Mouse (Mus musculus) T-helper 2 cell (primary cell): ENCODE measurements around the gene Zfp697.
"Not testable (repeated sequence)": the region's sequence is repeated elsewhere in the genome, so short reads cannot be mapped to it uniquely, and the experiment has no call there.

Experiments used
- in situ Hi-C: fragments of 300-600 bp; cut with MboI, MseI; formaldehyde crosslinking; loops from one replicate; pipeline ENCODE4 v1.15.1; 2025; ENCODE audit warnings: high pct_unique_total_duplicates

The Zfp697 gene

DNA sequence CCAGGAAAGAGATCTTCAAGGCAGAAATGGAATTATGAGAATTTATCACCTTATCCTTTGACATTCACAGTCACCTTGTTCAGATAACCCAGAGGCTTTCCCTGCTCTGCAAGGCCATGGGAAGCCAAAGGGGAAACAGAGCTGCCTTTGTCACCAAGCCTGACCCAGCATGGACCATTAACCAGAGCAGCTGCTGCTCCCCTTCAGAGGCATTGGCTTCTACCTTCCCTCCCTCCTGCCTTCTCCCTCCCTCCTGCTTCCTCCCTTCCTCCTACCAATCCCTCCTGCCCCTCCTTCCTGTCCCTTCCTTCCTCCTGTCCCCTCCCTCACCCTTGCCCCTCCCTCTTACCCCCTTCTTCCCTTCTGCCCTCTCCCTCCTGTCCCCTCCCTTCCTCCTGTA lies 111.9 kb downstream of the Zfp697 start:
- in situ Hi-C loops, result loop anchor here (10.0 kb wide), 1 partner anchor 49 kb away; no protein-coding TSS in a partner anchor

DNA sequence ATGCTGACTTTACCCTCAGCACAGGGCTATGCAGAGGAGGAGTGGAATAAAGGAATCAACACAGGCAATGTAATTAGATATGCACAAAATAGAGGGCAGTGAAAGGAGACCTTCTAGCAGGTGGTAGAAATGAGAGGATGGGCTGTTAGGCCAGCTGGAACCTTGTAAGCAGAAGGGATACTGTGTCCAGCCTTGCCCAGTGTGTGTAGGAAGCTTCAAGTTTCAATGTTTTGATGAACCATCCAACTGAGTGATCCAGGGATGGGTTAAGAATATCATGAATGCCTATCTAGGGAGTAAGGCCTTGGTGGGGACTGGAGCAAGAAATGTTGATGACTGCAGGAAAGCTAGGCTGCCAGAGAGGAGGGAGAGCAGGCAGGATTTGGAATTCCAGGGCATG lies 112.8 kb downstream of the Zfp697 start:
- in situ Hi-C loops, result loop anchor here (10.0 kb wide), 1 partner anchor 50 kb away; no protein-coding TSS in a partner anchor

DNA sequence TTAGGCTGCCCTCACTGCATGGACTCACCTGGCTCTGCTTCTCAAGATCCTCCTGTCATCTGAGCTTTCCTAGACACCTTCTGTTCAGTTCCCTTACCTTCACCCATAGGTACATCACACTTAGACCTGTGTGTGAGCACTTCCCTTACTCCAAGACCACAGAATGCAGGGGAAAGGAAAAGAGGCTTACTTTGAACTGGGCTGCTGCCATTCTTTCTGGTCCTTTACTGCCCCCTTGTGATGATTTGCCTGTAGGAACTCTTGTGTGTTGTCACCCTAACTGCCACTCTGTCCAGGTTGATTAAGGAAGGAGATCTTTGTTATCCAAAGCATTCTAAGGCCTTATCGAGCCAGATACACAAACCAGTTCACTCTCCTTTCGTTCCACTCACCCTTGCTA lies 114.5 kb downstream of the Zfp697 start:
- in situ Hi-C loops, result loop anchor here (10.0 kb wide), 1 partner anchor 52 kb away; no protein-coding TSS in a partner anchor

DNA sequence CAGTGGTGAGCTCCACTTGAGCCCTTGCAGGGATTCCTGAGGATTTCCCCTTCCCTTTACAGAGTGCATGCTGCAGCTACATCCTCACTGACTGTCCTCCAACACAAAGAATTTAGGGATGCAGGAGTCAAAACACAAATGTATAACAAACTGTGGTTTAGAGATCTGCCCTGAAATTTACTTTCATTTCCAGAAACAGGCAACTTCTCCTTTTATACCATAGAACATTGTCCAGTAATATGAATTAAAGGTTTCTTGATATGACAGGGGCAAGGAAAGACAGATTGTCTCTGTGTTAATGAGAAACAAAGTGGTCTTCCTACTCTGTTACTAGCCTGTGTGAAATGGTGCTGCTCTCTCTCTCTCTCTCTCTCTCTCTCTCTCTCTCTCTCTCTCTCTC lies 115.1 kb downstream of the Zfp697 start:
- in situ Hi-C loops, result loop anchor here (10.0 kb wide), 1 partner anchor 53 kb away; no protein-coding TSS in a partner anchor

DNA sequence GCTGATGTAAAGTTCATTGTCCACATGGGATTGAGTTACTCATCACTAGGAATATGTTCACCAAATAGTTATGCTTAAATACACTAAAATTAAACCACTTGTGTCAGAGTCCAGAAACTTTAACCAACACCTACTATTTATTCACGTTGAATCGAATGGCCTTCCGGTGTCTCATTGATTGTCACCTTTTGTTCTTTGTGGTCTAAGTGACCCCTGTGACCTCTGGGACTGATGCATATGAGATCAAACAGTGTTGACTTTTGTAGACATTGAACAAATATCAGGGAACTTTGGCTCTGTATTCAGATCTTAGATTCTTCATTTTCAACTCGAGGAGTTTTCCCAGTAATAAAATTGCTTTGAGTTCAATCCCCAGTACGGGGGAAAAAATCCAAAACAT lies 125.0 kb downstream of the Zfp697 start:
- in situ Hi-C loops, result not testable (repeated sequence)

DNA sequence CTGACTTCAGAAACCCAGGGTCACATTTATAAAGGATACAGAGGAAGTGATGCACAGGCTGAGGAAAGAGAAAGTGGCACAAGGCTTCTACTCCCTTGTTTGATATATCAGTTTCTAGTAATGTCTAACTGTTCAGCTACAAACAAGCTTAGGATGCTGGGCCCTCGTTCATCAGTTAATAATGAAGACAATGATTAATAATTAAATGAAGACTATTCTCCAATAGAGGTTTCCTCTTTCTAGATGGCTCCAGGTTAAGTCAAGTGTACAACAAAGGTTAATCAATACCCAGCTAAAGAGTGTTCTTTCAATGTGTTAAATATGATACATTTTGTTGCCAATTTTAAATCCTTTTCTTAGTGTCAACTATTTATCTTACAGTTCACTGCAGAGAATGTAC lies 128.2 kb downstream of the Zfp697 start, which contains the start of gene Hsd3b4:
Hsd3b4 (minus strand) TSS at position 101 of the 400 bp plus-strand sequence.
- in situ Hi-C loops, result not testable (repeated sequence)

DNA sequence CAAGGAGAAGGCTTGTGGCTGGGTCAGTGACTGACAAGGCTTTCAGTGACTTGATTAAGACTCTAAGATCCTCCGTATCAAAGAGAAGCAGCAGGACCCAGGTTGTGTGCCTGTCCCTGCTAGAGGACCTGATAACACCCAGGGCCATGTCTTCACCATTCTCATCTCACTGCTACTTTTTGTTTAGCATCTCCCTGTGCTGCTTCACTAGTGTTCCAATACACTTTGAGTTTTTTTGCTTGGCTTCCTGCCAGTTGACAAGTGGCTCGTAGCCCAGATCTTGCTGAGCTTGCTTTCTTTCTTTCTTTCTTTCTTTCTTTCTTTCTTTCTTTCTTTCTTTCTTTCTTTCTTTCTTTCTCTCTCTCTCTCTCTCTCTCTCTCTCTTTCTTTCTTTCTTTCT lies 140.5 kb downstream of the Zfp697 start:
- in situ Hi-C loops, result loop anchor here (5.0 kb wide), 2 partner anchors 55 to 60 kb away; no protein-coding TSS in a partner anchor

DNA sequence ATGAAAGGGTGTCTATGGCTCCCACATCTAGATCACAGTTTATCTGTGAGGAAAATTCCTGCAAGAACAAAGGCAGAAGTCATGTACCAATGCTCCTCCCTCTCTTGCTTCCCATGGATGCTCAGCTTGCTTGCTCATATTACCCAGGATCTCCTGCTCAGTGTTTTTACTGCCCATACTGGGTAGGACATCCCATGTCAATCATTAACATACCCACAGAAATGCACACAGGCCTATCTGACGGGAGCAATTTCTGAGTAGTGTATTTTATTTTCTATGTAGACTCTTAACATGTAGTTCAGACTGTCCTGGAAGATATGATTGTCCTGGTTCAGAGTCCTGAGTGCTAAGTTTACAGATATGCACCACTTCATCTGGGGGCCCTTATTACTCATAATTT lies 142.3 kb downstream of the Zfp697 start:
- in situ Hi-C loops, result loop anchor here (5.0 kb wide), 2 partner anchors 57 to 58 kb away; no protein-coding TSS in a partner anchor

DNA sequence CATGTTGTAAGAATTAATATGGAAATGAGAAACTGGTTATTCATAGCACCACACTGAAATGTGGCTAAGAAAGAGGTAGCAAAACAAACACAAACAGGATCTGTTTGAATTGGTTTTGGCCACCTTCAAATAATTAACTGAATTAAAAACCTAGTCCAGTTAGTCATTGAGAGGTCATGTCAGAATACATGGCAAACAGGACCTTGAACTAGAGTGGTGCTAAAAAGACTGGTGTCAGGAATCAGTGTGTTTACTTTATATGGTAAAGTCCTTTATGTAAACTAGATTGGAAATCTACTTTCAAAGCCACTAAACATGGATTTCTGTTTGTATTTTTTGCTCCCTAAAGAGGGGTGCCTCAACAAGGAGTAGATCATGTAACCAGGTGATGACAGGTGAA lies 142.7 kb downstream of the Zfp697 start:
- in situ Hi-C loops, result loop anchor here (5.0 kb wide), 2 partner anchors 57 to 58 kb away; no protein-coding TSS in a partner anchor

DNA sequence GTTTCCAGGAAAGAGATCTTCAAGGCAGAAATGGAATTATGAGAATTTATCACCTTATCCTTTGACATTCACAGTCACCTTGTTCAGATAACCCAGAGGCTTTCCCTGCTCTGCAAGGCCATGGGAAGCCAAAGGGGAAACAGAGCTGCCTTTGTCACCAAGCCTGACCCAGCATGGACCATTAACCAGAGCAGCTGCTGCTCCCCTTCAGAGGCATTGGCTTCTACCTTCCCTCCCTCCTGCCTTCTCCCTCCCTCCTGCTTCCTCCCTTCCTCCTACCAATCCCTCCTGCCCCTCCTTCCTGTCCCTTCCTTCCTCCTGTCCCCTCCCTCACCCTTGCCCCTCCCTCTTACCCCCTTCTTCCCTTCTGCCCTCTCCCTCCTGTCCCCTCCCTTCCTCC lies 165.4 kb downstream of the Zfp697 start:
- in situ Hi-C loops, result not testable (repeated sequence)

DNA sequence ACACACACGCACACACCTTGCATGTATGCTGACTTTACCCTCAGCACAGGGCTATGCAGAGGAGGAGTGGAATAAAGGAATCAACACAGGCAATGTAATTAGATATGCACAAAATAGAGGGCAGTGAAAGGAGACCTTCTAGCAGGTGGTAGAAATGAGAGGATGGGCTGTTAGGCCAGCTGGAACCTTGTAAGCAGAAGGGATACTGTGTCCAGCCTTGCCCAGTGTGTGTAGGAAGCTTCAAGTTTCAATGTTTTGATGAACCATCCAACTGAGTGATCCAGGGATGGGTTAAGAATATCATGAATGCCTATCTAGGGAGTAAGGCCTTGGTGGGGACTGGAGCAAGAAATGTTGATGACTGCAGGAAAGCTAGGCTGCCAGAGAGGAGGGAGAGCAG lies 166.2 kb downstream of the Zfp697 start:
- in situ Hi-C loops, result not testable (repeated sequence)

DNA sequence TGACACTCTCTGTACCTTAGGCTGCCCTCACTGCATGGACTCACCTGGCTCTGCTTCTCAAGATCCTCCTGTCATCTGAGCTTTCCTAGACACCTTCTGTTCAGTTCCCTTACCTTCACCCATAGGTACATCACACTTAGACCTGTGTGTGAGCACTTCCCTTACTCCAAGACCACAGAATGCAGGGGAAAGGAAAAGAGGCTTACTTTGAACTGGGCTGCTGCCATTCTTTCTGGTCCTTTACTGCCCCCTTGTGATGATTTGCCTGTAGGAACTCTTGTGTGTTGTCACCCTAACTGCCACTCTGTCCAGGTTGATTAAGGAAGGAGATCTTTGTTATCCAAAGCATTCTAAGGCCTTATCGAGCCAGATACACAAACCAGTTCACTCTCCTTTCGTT lies 168.0 kb downstream of the Zfp697 start:
- in situ Hi-C loops, result loop anchor here (10.0 to 25.0 kb wide), 2 partner anchors 105 to 188 kb away; no protein-coding TSS in a partner anchor

DNA sequence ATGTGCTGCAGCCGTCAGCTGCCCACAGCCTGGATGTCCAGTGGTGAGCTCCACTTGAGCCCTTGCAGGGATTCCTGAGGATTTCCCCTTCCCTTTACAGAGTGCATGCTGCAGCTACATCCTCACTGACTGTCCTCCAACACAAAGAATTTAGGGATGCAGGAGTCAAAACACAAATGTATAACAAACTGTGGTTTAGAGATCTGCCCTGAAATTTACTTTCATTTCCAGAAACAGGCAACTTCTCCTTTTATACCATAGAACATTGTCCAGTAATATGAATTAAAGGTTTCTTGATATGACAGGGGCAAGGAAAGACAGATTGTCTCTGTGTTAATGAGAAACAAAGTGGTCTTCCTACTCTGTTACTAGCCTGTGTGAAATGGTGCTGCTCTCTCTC lies 168.6 kb downstream of the Zfp697 start:
- in situ Hi-C loops, result loop anchor here (10.0 to 25.0 kb wide), 2 partner anchors 106 to 189 kb away; no protein-coding TSS in a partner anchor

DNA sequence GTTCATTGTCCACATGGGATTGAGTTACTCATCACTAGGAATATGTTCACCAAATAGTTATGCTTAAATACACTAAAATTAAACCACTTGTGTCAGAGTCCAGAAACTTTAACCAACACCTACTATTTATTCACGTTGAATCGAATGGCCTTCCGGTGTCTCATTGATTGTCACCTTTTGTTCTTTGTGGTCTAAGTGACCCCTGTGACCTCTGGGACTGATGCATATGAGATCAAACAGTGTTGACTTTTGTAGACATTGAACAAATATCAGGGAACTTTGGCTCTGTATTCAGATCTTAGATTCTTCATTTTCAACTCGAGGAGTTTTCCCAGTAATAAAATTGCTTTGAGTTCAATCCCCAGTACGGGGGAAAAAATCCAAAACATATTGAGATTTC lies 178.4 kb downstream of the Zfp697 start:
- in situ Hi-C loops, result loop anchor here (25.0 kb wide), 1 partner anchor 198 kb away; no protein-coding TSS in a partner anchor

DNA sequence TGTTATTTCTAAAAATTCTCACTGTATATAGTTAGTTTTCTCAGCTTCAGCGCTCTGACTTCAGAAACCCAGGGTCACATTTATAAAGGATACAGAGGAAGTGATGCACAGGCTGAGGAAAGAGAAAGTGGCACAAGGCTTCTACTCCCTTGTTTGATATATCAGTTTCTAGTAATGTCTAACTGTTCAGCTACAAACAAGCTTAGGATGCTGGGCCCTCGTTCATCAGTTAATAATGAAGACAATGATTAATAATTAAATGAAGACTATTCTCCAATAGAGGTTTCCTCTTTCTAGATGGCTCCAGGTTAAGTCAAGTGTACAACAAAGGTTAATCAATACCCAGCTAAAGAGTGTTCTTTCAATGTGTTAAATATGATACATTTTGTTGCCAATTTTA lies 181.6 kb downstream of the Zfp697 start:
- in situ Hi-C loops, result loop anchor here (25.0 kb wide), 1 partner anchor 202 kb away; no protein-coding TSS in a partner anchor

DNA sequence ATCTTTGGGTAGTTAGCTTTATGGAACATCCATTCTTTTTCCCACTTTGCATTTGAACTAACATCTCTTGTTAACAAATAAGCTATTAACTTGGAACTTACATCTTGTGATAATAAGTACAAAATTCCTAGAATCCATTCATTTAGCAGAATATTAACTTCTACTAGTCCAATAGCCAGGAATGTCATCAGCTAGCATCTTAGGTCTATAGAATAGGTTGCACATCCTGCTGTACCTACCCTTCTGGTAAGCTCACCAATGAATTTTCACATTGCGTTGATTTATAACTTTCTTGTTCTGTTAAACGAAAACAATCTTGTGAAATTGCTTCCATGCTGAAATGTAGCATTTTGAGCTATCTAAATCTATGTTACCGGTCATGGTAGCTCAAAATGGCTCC lies 182.6 kb downstream of the Zfp697 start:
- in situ Hi-C loops, result loop anchor here (25.0 kb wide), 1 partner anchor 203 kb away; no protein-coding TSS in a partner anchor

DNA sequence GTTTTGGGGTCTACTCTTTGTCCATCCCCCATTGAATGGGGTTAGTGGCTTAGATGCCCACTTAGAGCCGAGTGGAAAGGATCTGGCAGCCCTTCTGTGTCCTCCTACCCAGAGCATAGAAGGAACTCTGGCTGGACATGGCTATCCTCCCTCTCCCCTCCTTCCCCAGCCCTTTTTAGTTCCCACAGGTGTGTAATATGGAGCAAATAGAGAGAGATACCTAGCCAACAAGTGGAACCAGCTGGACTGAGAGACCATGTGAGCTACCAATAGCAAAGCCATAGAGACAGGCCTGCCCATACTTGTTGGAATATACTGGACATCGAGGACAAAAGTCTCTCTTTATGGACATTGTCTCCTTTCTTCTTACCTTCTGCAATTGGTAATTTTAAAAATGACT lies 185.5 kb downstream of the Zfp697 start:
- in situ Hi-C loops, result loop anchor here (25.0 kb wide), 1 partner anchor 205 kb away; no protein-coding TSS in a partner anchor

DNA sequence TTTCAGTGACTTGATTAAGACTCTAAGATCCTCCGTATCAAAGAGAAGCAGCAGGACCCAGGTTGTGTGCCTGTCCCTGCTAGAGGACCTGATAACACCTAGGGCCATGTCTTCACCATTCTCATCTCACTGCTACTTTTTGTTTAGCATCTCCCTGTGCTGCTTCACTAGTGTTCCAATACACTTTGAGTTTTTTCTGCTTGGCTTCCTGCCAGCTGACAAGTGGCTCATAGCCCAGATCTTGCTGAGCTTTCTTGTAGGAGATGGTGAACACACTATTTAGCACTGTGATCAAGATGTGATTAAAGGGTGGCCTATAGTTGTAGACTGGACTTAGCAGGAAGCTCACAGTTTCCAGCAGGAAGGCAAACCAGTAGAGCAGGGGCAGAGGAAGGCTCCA lies 198.8 kb downstream of the Zfp697 start:
- in situ Hi-C loops, result loop anchor here (5.0 kb wide), 1 partner anchor 59 kb away; no protein-coding TSS in a partner anchor

DNA sequence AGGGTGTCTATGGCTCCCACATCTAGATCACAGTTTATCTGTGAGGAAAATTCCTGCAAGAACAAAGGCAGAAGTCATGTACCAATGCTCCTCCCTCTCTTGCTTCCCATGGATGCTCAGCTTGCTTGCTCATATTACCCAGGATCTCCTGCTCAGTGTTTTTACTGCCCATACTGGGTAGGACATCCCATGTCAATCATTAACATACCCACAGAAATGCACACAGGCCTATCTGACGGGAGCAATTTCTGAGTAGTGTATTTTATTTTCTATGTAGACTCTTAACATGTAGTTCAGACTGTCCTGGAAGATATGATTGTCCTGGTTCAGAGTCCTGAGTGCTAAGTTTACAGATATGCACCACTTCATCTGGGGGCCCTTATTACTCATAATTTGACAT lies 199.9 kb downstream of the Zfp697 start:
- in situ Hi-C loops, result loop anchor here (5.0 kb wide), 1 partner anchor 60 kb away; no protein-coding TSS in a partner anchor

DNA sequence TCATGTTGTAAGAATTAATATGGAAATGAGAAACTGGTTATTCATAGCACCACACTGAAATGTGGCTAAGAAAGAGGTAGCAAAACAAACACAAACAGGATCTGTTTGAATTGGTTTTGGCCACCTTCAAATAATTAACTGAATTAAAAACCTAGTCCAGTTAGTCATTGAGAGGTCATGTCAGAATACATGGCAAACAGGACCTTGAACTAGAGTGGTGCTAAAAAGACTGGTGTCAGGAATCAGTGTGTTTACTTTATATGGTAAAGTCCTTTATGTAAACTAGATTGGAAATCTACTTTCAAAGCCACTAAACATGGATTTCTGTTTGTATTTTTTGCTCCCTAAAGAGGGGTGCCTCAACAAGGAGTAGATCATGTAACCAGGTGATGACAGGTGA lies 200.4 kb downstream of the Zfp697 start:
- in situ Hi-C loops, result loop anchor here (5.0 kb wide), 1 partner anchor 60 kb away; no protein-coding TSS in a partner anchor

DNA sequence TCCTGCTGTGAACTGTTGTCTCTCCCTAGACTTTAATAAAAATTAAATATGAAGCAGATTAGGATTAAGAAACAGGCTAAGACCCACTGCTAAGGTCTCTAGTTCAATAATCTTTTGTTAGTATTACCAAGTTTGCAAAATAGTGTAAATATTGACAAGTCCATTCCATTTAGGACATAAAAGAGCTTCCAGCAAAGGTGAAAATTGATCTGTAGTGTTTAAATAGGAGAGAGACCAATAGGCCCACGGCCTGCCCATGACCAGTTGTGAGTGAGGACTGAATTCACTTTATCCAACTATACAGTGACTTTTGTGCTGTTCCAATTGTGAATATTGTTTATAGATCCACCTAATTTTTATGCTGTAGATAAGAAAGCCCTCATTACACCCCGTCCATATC lies 205.5 kb downstream of the Zfp697 start:
- in situ Hi-C loops, result no loop called here

DNA sequence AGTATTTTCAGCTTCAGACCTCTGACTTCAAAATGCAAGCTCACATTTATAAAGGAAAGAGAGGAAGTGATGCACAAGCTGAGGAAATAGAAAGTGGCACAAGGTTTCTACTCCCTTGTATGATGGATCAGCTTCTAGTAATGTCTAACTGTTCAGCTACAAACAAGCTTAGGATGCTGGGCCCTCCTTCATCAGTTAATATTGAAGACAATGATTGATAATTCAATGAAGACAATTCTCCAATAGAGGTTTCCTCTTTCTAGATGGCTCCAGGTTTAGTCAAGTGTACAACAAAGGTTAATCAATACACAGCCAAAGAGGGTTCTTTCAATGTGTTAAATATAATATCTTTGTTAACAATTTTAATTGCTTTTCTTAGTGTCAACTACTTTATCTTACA lies 206.4 kb downstream of the Zfp697 start, which contains the start of gene Gm10681:
Gm10681 (minus strand) TSS at position 101 of the 400 bp plus-strand sequence.
- in situ Hi-C loops, result no loop called here

DNA sequence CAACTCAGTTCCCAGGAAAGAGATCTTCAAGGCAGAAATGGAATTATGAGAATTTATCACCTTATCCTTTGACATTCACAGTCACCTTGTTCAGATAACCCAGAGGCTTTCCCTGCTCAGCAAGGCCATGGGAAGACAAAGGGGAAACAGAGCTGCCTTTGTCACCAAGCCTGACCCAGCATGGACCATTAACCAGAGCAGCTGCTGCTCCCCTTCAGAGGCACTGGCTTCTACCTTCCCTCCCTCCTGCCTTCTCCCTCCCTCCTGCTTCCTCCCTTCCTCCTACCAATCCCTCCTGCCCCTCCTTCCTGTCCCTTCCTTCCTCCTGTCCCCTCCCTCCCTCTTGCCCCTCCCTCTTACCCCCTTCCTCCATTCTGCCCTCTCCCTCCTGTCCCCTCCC lies 231.3 kb downstream of the Zfp697 start:
- in situ Hi-C loops, result loop anchor here (25.0 kb wide), 1 partner anchor 99 kb away; the partner anchor contains the start of gene Hsd3b2
